Mouse (Mus musculus): ENCODE measurements around the gene Usp45. TPM values are rescaled to one million over a fixed set of nuclear protein-coding genes. Genes with fewer than 3 reads are reported as not detected.
"Not testable (repeated sequence)": the region's sequence is repeated elsewhere in the genome, so short reads cannot be mapped to it uniquely, and the experiment has no call there.

Usp45 gene
- 1.2 and 3.0 TPM in 2 replicates for polyA plus RNA-seq (2012; rRNA removed)

GRCm38 (mm10) chr4:21766863-21767304 is at the start of gene Usp45, which contains the start of gene Tstd3:
Gene Usp45 (plus strand): TSS chr4:21767156.
Gene Tstd3 (minus strand): TSS chr4:21767212.
- H3K27me3 ChIP-seq (ENCODE audit: control insufficient read depth, insufficient read depth, low read length), result no peaks in the 10 kb centered on the region
- 1% methylated on average over 17 of the region's 17 CpGs for WGBS
- H3K4me1 ChIP-seq (ENCODE audit: control insufficient read depth, insufficient read depth, insufficient read length, low read length), result peaks cover 5% of the 10 kb centered on the region; the same call in 1 of the 2 replicates
- no peaks in the 10 kb centered on the region for H3K36me3 ChIP-seq (ENCODE audit: control insufficient read depth, insufficient read depth, low read length)
- no peak for TF ChIP-seq POLR2A (IDR thresholded peaks at IDR 0.05; ENCODE audit: low read depth, low read length)
- TF ChIP-seq CTCF (IDR thresholded peaks at IDR 0.05; ENCODE audit: extremely low read depth, insufficient read length, insufficient replicate concordance, low read depth, low read length), result peak; percentile 83
- peak within 1 kb of the TSS; percentile 78 for H3K4me3 ChIP-seq (ENCODE audit: low read depth, low read length)
- H3K27ac ChIP-seq (ENCODE audit: insufficient read depth, low read depth, low read length), result no peak within 1 kb of the TSS

GRCm38 (mm10) chr4:21722752-21723334 is 44.1 kb upstream of the Usp45 start:
- TF ChIP-seq CTCF (IDR thresholded peaks at IDR 0.05; ENCODE audit: extremely low read depth, insufficient read length, insufficient replicate concordance, low read depth, low read length) (no peak), POLR2A (IDR thresholded peaks at IDR 0.05; ENCODE audit: low read depth, low read length) (no peak)
- WGBS, result 62% methylated on average over 7 of the region's 7 CpGs
- H3K27me3 ChIP-seq (ENCODE audit: control insufficient read depth, insufficient read depth, low read length), result no peaks in the 10 kb centered on the region
- no peaks in the 10 kb centered on the region for H3K36me3 ChIP-seq (ENCODE audit: control insufficient read depth, insufficient read depth, low read length)
- H3K4me3 ChIP-seq (ENCODE audit: low read depth, low read length), result no peak overlapping the region
- H3K4me1 ChIP-seq (ENCODE audit: control insufficient read depth, insufficient read depth, insufficient read length, low read length), result no peaks in the 10 kb centered on the region
- no peak overlapping the region for H3K27ac ChIP-seq (ENCODE audit: insufficient read depth, low read depth, low read length)

- TF ChIP-seq POLR2A (IDR thresholded peaks at IDR 0.05; ENCODE audit: low read depth, low read length), result no peak
- peak; percentile 55; the same call in 1 of the 2 replicates for TF ChIP-seq CTCF (IDR thresholded peaks at IDR 0.05; ENCODE audit: extremely low read depth, insufficient read length, insufficient replicate concordance, low read depth, low read length)
- Histone ChIP-seq H3K4me3 (ENCODE audit: low read depth, low read length) (peak overlapping the region; percentile 91), H3K27me3 (ENCODE audit: control insufficient read depth, insufficient read depth, low read length) (no peaks in the 10 kb centered on the region), H3K4me1 (ENCODE audit: control insufficient read depth, insufficient read depth, insufficient read length, low read length) (no peaks in the 10 kb centered on the region), H3K27ac (ENCODE audit: insufficient read depth, low read depth, low read length) (peak overlapping the region; percentile 55), H3K36me3 (ENCODE audit: control insufficient read depth, insufficient read depth, low read length) (no peaks in the 10 kb centered on the region)
- WGBS, result under 1% methylated on average over 22 of the region's 22 CpGs
These were observed 39.9 kb upstream of the Usp45 start for GRCm38 (mm10) chr4:21726912-21727614.

- peak within 1 kb of the TSS; percentile 91 for H3K4me3 ChIP-seq (ENCODE audit: low read depth, low read length)
- H3K36me3 ChIP-seq (ENCODE audit: control insufficient read depth, insufficient read depth, low read length), result peaks cover 1% of the 10 kb centered on the region; the same call in 1 of the 2 replicates
- peak within 1 kb of the TSS; percentile 55 for H3K27ac ChIP-seq (ENCODE audit: insufficient read depth, low read depth, low read length)
- no peaks in the 10 kb centered on the region for H3K27me3 ChIP-seq (ENCODE audit: control insufficient read depth, insufficient read depth, low read length)
- WGBS, result under 1% methylated on average over 37 of the region's 37 CpGs
- H3K4me1 ChIP-seq (ENCODE audit: control insufficient read depth, insufficient read depth, insufficient read length, low read length), result no peaks in the 10 kb centered on the region
- TF ChIP-seq POLR2A (IDR thresholded peaks at IDR 0.05; ENCODE audit: low read depth, low read length) (peak; percentile 60; the same call in 1 of the 2 replicates), CTCF (IDR thresholded peaks at IDR 0.05; ENCODE audit: extremely low read depth, insufficient read length, insufficient replicate concordance, low read depth, low read length) (no peak)
These were observed 39.3 kb upstream of the Usp45 start, which contains the start of gene Ccnc for GRCm38 (mm10) chr4:21727615-21728165. Gene Ccnc (plus strand): TSS chr4:21727701.

- TF ChIP-seq CTCF (IDR thresholded peaks at IDR 0.05; ENCODE audit: extremely low read depth, insufficient read length, insufficient replicate concordance, low read depth, low read length), result peak; percentile 22; the same call in 1 of the 2 replicates
- no peak for TF ChIP-seq POLR2A (IDR thresholded peaks at IDR 0.05; ENCODE audit: low read depth, low read length)
- Histone ChIP-seq H3K4me3 (ENCODE audit: low read depth, low read length) (no peak overlapping the region), H3K27ac (ENCODE audit: insufficient read depth, low read depth, low read length) (no peak overlapping the region), H3K27me3 (ENCODE audit: control insufficient read depth, insufficient read depth, low read length) (no peaks in the 10 kb centered on the region), H3K4me1 (ENCODE audit: control insufficient read depth, insufficient read depth, insufficient read length, low read length) (no peaks in the 10 kb centered on the region), H3K36me3 (ENCODE audit: control insufficient read depth, insufficient read depth, low read length) (peaks cover 8% of the 10 kb centered on the region)
- 39% methylated on average over 4 of the region's 4 CpGs for WGBS
These were observed 27.8 kb upstream of the Usp45 start for GRCm38 (mm10) chr4:21739169-21739568.

- not testable (repeated sequence) for H3K27ac ChIP-seq (ENCODE audit: insufficient read depth, low read depth, low read length); H3K27me3 ChIP-seq (ENCODE audit: control insufficient read depth, insufficient read depth, low read length); H3K4me1 ChIP-seq (ENCODE audit: control insufficient read depth, insufficient read depth, insufficient read length, low read length); H3K4me3 ChIP-seq (ENCODE audit: low read depth, low read length); H3K36me3 ChIP-seq (ENCODE audit: control insufficient read depth, insufficient read depth, low read length)
- WGBS, result 96% methylated on average over 8 of the region's 8 CpGs
These were observed 22.8 kb upstream of the Usp45 start for GRCm38 (mm10) chr4:21744142-21744541.

GRCm38 (mm10) chr4:21745723-21746122 is 21.2 kb upstream of the Usp45 start:
- Histone ChIP-seq H3K27me3 (ENCODE audit: control insufficient read depth, insufficient read depth, low read length) (no peaks in the 10 kb centered on the region), H3K4me3 (ENCODE audit: low read depth, low read length) (no peak overlapping the region), H3K4me1 (ENCODE audit: control insufficient read depth, insufficient read depth, insufficient read length, low read length) (no peaks in the 10 kb centered on the region), H3K36me3 (ENCODE audit: control insufficient read depth, insufficient read depth, low read length) (peaks cover 7% of the 10 kb centered on the region), H3K27ac (ENCODE audit: insufficient read depth, low read depth, low read length) (no peak overlapping the region)
- TF ChIP-seq CTCF (IDR thresholded peaks at IDR 0.05; ENCODE audit: extremely low read depth, insufficient read length, insufficient replicate concordance, low read depth, low read length), result no peak
- no peak for TF ChIP-seq POLR2A (IDR thresholded peaks at IDR 0.05; ENCODE audit: low read depth, low read length)
- WGBS, result 59% methylated on average over 5 of the region's 5 CpGs
